Mouse (Mus musculus) heart, embryonic 15.5 days (tissue): Measurements from ENCODE around the gene Srp68. TPM values are rescaled to one million over a fixed set of nuclear protein-coding genes. Genes with fewer than 3 reads are reported as not detected.
A peak's percentile ranks its signal among the peaks of the same experiment; 100 is the strongest.

ENCODE experiments used
- ATAC-seq: fragments of 200-750 bp; cut with Nextera tagmentation; replicated peaks from 2 replicates; pipeline ENCODE4 v1.8.0; 2017; ENCODE audit warnings: low read depth, moderate TSS enrichment; ENCODE audit not compliant: insufficient number of reproducible peaks, insufficient read depth, low FRiP score
- H3K27ac ChIP-seq: fragments of 300-500 bp; sonication (generic); 2 replicates; pipeline ENCODE4 v1.5.1; 2015; ENCODE audit warnings: mild to moderate bottlenecking, inconsistent platforms
- H3K27me3 ChIP-seq: fragments of 300-500 bp; sonication (generic); 2 replicates; pipeline ENCODE4 v1.6.1; 2015; ENCODE audit warnings: inconsistent platforms
- H3K36me3 ChIP-seq: fragments of 300-500 bp; sonication (generic); 2 replicates; pipeline ENCODE4 v1.6.1; 2015; ENCODE audit warnings: mild to moderate bottlenecking, inconsistent platforms
- H3K4me1 ChIP-seq: fragments of 300-500 bp; sonication (generic); replicated peaks from 2 replicates; pipeline ENCODE4 v1.6.1; 2015; ENCODE audit warnings: inconsistent platforms
- H3K4me2 ChIP-seq: fragments of 300-500 bp; sonication (generic); 2 replicates; pipeline ENCODE4 v1.6.1; 2015; ENCODE audit warnings: inconsistent platforms, mild to moderate bottlenecking, moderate library complexity
- H3K4me3 ChIP-seq: fragments of 300-500 bp; sonication (generic); 2 replicates; pipeline ENCODE4 v1.5.1; 2015; ENCODE audit warnings: mild to moderate bottlenecking, inconsistent platforms
- H3K9ac ChIP-seq: fragments of 300-500 bp; sonication (generic); 2 replicates; pipeline ENCODE4 v1.6.1; 2015; ENCODE audit warnings: mild to moderate bottlenecking, inconsistent platforms
- H3K9me3 ChIP-seq: fragments of 300-500 bp; sonication (generic); replicated peaks from 2 replicates; pipeline ENCODE4 v1.6.1; 2016; ENCODE audit warnings: inconsistent platforms
- WGBS: fragments of 180-500 bp; shearing (Covaris S2); methylation state at CpG from one replicate; pipeline ENCODE4 v1.1.7; 2015; ENCODE audit warnings: mixed read lengths; 5-methylcytosine and 5-hydroxymethylcytosine counted together
- polyA plus RNA-seq: library from polyadenylated mRNA; unstranded; fragments of >200 nt; fragmentation: Nextera tagmentation; extraction: Ambion mirVana; gene quantifications from 2 replicates; pipeline ENCODE4 v1.2.1, GENCODE M21; 2015

Gene Srp68
- polyA plus RNA-seq, 1 experiment from 2014 or later, result 57.2 TPM

GRCm38 (mm10) chr11:116198639-116199531 is 75.1 kb downstream of the Srp68 start, which contains the start of the genes Ten1 and Acox1:
Gene Ten1, plus strand, starts transcription at chr11:116198855.
Gene Acox1, minus strand, starts transcription at chr11:116199045.
- H3K4me2 ChIP-seq, result peak within 1 kb of the TSS; percentile 74
- no peaks in the 10 kb centered on the region for H3K9me3 ChIP-seq
- H3K4me3 ChIP-seq, result peak within 1 kb of the TSS; percentile 79
- H3K36me3 ChIP-seq, result peaks cover 8% of the 10 kb centered on the region; the same call in 1 of the 2 replicates
- peak within 1 kb of the TSS; percentile 84 for H3K9ac ChIP-seq
- under 1% methylated on average over 62 of the region's 62 CpGs for WGBS
- H3K27me3 ChIP-seq, result no peaks in the 10 kb centered on the region
- peak within 1 kb of the TSS; percentile 92 for H3K27ac ChIP-seq
- peaks cover 26% of the 10 kb centered on the region for H3K4me1 ChIP-seq
- peak; percentile 97 for ATAC-seq

GRCm38 (mm10) chr11:116198132-116198531 is 75.9 kb downstream of the Srp68 start:
- H3K4me3 ChIP-seq, result peak overlapping the region; percentile 79
- peaks cover 26% of the 10 kb centered on the region for H3K4me1 ChIP-seq
- peak overlapping the region; percentile 74 for H3K4me2 ChIP-seq
- H3K27ac ChIP-seq, result peak overlapping the region; percentile 92
- H3K27me3 ChIP-seq, result no peaks in the 10 kb centered on the region
- peaks cover 8% of the 10 kb centered on the region; the same call in 1 of the 2 replicates for H3K36me3 ChIP-seq
- 17% methylated on average over 13 of the region's 13 CpGs for WGBS
- H3K9ac ChIP-seq, result peak overlapping the region; percentile 84
- no peaks in the 10 kb centered on the region for H3K9me3 ChIP-seq
- ATAC-seq, result no peak

GRCm38 (mm10) chr11:116197584-116197906 is 76.5 kb downstream of the Srp68 start:
- WGBS, result 90% methylated on average over 6 of the region's 6 CpGs
- H3K27ac ChIP-seq, result no peak overlapping the region
- H3K9ac ChIP-seq, result no peak overlapping the region

DNA sequence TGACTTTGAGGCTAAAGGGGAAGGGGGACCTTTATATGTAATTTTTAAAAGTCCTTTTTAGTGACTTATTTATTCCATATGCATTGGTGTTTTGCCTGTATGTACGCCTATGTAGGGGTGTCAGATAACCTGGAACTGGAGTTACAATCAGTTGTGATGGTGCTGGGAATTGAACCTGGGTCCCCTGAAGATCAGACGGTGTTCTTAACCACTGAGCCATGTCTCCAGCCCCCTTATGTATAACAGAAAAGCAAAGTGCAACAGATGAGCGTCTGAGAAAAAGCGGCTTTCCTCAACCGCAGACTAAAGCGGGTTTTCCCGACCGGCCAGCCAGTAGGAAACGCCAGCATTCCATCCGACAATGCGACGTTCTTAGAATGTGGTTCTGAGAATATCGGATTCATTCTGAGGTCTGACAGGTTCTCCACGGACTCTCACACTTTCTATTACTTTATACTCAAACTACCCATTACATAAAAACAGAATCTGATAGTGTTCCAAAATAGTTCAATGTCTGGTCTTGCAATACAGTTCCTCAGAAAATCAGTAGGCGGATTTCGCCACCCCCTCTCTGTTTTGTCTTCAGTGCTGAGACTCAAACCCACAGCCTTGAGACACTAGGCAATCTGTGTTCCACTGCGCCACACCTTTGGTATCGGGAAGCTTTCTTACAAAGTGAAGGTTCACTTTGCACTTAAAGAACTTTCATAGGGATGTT is 77.0 kb downstream of the Srp68 start:
- no peak overlapping the region; the same call in 1 of the 2 replicates for H3K4me2 ChIP-seq
- peaks cover 8% of the 10 kb centered on the region; the same call in 1 of the 2 replicates for H3K36me3 ChIP-seq
- no peak for ATAC-seq
- H3K27me3 ChIP-seq, result no peaks in the 10 kb centered on the region
- 93% methylated on average over 18 of the region's 18 CpGs for WGBS
- peak overlapping the region; percentile 79; the same call in 1 of the 2 replicates for H3K4me3 ChIP-seq
- H3K27ac ChIP-seq, result no peak overlapping the region
- no peak overlapping the region for H3K9ac ChIP-seq
- H3K9me3 ChIP-seq, result no peaks in the 10 kb centered on the region
- H3K4me1 ChIP-seq, result peaks cover 26% of the 10 kb centered on the region

More at GRCm38 (mm10) chr11:116197584-116197906, 76.5 kb downstream of the Srp68 start:
- Histone ChIP-seq H3K9me3 (no peaks in the 10 kb centered on the region), H3K4me3 (peak overlapping the region; percentile 79), H3K4me1 (peaks cover 26% of the 10 kb centered on the region), H3K36me3 (peaks cover 8% of the 10 kb centered on the region; the same call in 1 of the 2 replicates), H3K4me2 (peak overlapping the region; percentile 74), H3K27me3 (no peaks in the 10 kb centered on the region)
- no peak for ATAC-seq

GRCm38 (mm10) chr11:116196336-116196735 is 77.7 kb downstream of the Srp68 start:
- H3K4me2 ChIP-seq, result no peak overlapping the region
- no peaks in the 10 kb centered on the region for H3K9me3 ChIP-seq
- no peak overlapping the region for H3K4me3 ChIP-seq
- no peak overlapping the region for H3K27ac ChIP-seq
- no peak overlapping the region for H3K9ac ChIP-seq
- H3K27me3 ChIP-seq, result no peaks in the 10 kb centered on the region
- H3K36me3 ChIP-seq, result peaks cover 8% of the 10 kb centered on the region; the same call in 1 of the 2 replicates
- no peak for ATAC-seq
- peaks cover 26% of the 10 kb centered on the region for H3K4me1 ChIP-seq
- 86% methylated on average over 3 of the region's 3 CpGs for WGBS

DNA sequence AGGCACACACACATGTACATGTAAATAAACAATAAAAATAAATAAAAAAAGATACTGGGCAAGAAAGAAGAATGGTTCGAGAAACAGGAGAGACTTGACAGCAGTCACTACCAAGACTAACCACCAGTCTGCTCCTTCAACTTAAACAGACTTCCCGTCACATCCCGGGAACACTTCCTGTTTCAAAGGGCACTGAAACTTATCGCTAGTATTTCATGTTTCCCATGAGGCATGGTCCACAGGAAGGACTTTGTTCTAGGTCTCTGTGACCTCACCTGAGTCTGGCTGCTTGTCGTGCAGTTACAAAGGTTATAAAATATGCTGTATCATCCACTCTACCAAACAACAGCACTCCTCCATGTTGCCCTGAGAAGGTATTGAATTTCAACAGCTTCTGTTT is 78.8 kb downstream of the Srp68 start:
- ATAC-seq, result no peak
- Histone ChIP-seq H3K36me3 (peaks cover 8% of the 10 kb centered on the region; the same call in 1 of the 2 replicates), H3K9ac (no peak overlapping the region), H3K4me3 (no peak overlapping the region), H3K27me3 (no peaks in the 10 kb centered on the region), H3K27ac (no peak overlapping the region), H3K9me3 (no peaks in the 10 kb centered on the region), H3K4me1 (peaks cover 26% of the 10 kb centered on the region), H3K4me2 (no peak overlapping the region)
- WGBS, result 63% methylated on average over 5 of the region's 5 CpGs

Other genes starting within 250 kb of the Srp68 start
- gene H3f3b, start 246.3 kb downstream of the Srp68 start, polyA plus RNA-seq, result 648 and 727 TPM in 2 replicates
- gene Unk, start 243.9 kb downstream of the Srp68 start, polyA plus RNA-seq, result 19.5 and 27.3 TPM in 2 replicates
- 1.0 and 3.9 TPM in 2 replicates for gene Unc13d, start 196.3 kb downstream of the Srp68 start, polyA plus RNA-seq
- 121 and 139 TPM in 2 replicates for gene Wbp2, start 187.2 kb downstream of the Srp68 start, polyA plus RNA-seq
- gene Trim47, start 147.0 kb downstream of the Srp68 start, polyA plus RNA-seq, result 79.1 and 91.1 TPM in 2 replicates
- gene Trim65, start 143.1 kb downstream of the Srp68 start, polyA plus RNA-seq, result 5.0 and 5.5 TPM in 2 replicates
- 90.7 and 94.4 TPM in 2 replicates for gene Mrpl38, start 135.3 kb downstream of the Srp68 start, polyA plus RNA-seq
- 19.8 and 26.0 TPM in 2 replicates for gene Fbf1, start 106.1 kb downstream of the Srp68 start, polyA plus RNA-seq
- gene Ten1, start 75.4 kb downstream of the Srp68 start, polyA plus RNA-seq, result 73.2 and 75.7 TPM in 2 replicates
- gene Acox1, start 75.2 kb downstream of the Srp68 start, polyA plus RNA-seq, result 31.4 and 35.4 TPM in 2 replicates
- 0.71 and 1.6 TPM in 2 replicates for gene Evpl, start 36.1 kb downstream of the Srp68 start, polyA plus RNA-seq
- gene Galr2, start 6.7 kb upstream of the Srp68 start, polyA plus RNA-seq, result 0.19 and 0.20 TPM in 2 replicates
- gene Exoc7, start 33.0 kb upstream of the Srp68 start, polyA plus RNA-seq, result 45.2 and 58.2 TPM in 2 replicates
- gene Foxj1, start 61.2 kb upstream of the Srp68 start, polyA plus RNA-seq, result 0.89 and 2.6 TPM in 2 replicates
- 7.1 and 14.3 TPM in 2 replicates for gene Rnf157, start 138.8 kb upstream of the Srp68 start, polyA plus RNA-seq
- gene Ubald2, start 159.9 kb upstream of the Srp68 start, polyA plus RNA-seq, result 29.3 and 32.5 TPM in 2 replicates
- 0.10 TPM in 1 of 2 replicates, not detected in the other for gene Qrich2, start 192.0 kb upstream of the Srp68 start, polyA plus RNA-seq
- 81.7 and 98.2 TPM in 2 replicates for gene Prpsap1, start 220.0 kb upstream of the Srp68 start, polyA plus RNA-seq